Mouse (Mus musculus): Measurements from ENCODE around the gene Rnf225. TPM values are rescaled to one million over a fixed set of nuclear protein-coding genes. Genes with fewer than 3 reads are reported as not detected.

The Rnf225 gene
- polyA plus RNA-seq, 1 experiment from 2014 or later, result 0.45 TPM

DNA sequence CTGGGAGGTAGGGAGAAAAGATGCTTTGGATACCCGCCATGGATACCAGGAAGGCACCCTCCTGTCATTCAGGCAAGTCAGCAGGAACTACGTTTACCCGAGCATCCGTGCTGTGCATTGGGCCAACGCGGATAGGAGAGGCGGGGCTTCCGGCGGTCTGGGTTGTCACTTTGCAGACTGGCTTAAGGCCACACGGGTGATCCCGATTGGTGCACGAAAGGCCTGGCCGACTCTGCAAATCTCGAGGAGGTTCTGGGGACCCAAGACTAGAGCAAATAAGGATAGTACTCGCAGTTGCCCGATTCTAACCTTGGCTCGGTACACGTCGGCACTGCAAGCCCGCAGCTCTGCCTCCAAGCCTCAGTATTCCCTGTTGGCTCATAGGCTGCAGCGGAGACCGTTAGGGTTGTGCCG lies 38.5 kb downstream of the Rnf225 start, which contains the start of gene Zfp324:
Gene Zfp324, plus strand, starts transcription at position 161 of the 414 bp plus-strand sequence.
- under 1% methylated on average over 23 of the region's 23 CpGs for WGBS
- Histone ChIP-seq H3K4me3 (ENCODE audit: low read depth, low read length) (peak within 1 kb of the TSS; percentile 89), H3K4me1 (replicated peaks; ENCODE audit: control insufficient read depth, insufficient read depth, low read length) (peaks cover 14% of the 10 kb centered on the region), H3K36me3 (ENCODE audit: control insufficient read depth, insufficient read depth, low read length) (peaks cover 22% of the 10 kb centered on the region), H3K27me3 (replicated peaks; ENCODE audit: control insufficient read depth, insufficient read depth, low read length) (no peaks in the 10 kb centered on the region), H3K9ac (ENCODE audit: low read length) (peak within 1 kb of the TSS; percentile 89), H3K9me3 (ENCODE audit: control insufficient read depth, low read length) (no peaks in the 10 kb centered on the region), H3K4me2 (ENCODE audit: low read length) (peak within 1 kb of the TSS; percentile 86), H3K27ac (ENCODE audit: low read depth) (peak within 1 kb of the TSS; percentile 85)
- DNase-seq (ENCODE audit: low spot score) (no peak), ATAC-seq (replicated peaks; ENCODE audit: low FRiP score, low TSS enrichment, low read depth) (peak; percentile 92)

DNA sequence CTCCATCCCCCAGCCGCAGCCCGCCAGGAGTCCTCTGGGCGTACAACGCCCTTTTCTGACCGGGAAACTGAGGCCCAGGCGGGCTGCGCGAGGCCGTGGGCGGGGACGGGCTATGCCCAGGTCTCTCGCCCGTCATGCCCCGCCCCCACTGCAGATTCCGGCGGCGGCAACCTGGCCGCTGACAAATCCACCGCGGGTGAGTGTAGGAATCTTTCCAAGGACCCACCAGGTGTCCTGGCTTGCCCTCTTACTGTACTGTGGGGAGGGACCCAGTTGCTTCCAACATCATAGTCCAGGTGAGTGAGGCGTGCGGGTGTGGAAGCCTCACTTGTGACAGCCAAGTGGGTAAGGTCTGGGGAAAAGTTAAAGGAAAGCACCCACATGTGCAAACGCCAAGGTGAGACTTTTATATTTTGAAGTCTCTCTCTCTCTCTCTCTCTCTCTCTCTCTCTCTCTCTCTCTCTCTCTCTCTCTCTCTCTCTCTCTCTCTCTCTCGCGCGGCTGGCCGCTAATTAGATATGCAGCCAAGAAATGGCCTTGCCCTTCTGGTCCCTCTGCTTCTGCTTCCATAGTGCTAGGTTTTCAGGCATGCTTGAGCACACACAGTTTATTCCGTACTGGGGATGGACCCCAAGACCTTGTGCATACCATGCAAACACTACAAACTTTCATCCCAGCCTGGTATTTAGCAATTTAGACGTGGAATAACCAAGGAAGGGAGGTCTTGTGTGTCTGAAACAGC lies 39.1 kb downstream of the Rnf225 start:
- H3K9ac ChIP-seq (ENCODE audit: low read length), result peak overlapping the region; percentile 89
- WGBS, result under 1% methylated on average over 25 of the region's 29 CpGs

DNA sequence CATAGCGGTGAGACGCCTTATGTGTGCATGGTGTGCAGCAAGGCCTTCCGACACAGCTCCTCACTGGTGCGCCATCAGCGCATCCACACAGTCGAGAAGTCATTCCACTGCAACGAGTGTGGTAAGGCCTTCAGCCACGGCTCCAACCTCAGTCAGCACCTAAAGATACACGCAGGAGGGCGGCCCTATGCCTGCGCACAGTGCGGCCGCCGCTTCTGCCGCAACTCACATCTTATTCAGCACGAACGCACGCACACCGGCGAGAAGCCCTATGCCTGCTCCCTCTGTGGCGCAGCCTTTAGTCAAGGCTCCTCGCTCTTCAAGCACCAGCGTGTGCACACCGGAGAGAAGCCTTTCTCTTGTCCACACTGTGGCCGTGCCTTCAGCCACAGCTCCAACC lies 43.7 kb downstream of the Rnf225 start:
- WGBS, result 95% methylated on average over 25 of the region's 25 CpGs

More for the DNA sequence above, 39.1 kb downstream of the Rnf225 start:
- Histone ChIP-seq H3K27me3 (replicated peaks; ENCODE audit: control insufficient read depth, insufficient read depth, low read length) (no peaks in the 10 kb centered on the region), H3K27ac (ENCODE audit: low read depth) (peak overlapping the region; percentile 85), H3K4me3 (ENCODE audit: low read depth, low read length) (peak overlapping the region; percentile 89), H3K4me2 (ENCODE audit: low read length) (peak overlapping the region; percentile 86), H3K36me3 (ENCODE audit: control insufficient read depth, insufficient read depth, low read length) (peaks cover 27% of the 10 kb centered on the region), H3K9me3 (ENCODE audit: control insufficient read depth, low read length) (no peaks in the 10 kb centered on the region), H3K4me1 (replicated peaks; ENCODE audit: control insufficient read depth, insufficient read depth, low read length) (peaks cover 14% of the 10 kb centered on the region)
- ATAC-seq (replicated peaks; ENCODE audit: low FRiP score, low TSS enrichment, low read depth) (peak; percentile 80), DNase-seq (ENCODE audit: low spot score) (peak; percentile 81)

DNA sequence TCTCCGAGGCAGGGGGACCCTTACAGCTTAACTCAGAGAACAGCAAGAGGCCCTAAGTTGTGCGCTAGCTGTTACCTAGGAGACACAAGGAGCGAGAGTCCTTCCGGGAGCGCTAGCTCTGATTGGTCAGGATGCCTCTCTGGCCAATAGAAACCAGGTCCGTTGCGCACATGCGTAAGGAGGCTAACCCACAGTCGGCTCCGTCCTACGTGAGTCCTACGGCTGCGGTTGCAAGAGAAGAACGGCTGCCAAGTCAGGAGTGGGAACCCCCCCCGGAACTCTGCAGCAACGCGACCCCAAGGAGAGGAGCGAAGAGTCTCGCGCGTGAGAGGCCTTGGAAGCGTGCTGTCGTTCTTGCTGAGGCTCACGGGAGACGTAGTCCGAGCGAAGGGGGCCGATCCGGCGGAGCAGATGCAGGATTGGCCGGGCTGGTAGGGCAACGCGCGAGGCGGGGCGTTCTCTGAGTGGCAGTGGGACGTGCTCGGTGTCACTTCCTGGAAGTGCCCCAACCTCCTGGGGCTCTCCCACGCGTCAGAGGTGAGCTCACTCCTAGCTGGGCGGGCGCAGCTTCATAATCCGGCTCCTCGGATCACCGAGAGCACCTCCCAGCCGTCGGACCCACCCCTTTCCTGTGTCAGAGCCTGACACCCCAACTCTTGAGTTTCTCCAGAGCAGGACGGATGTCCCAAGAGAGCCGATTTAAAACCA lies 50.6 kb downstream of the Rnf225 start, which contains the start of gene Zfp446:
Gene Zfp446, plus strand, starts transcription at position 167 of the 708 bp plus-strand sequence.
- peak within 1 kb of the TSS; percentile 70 for H3K9ac ChIP-seq (ENCODE audit: low read length)
- DNase-seq (ENCODE audit: low spot score) (peak; percentile 99), ATAC-seq (replicated peaks; ENCODE audit: low FRiP score, low TSS enrichment, low read depth) (peak; percentile 99)
- H3K27ac ChIP-seq (ENCODE audit: low read depth), result peak within 1 kb of the TSS; percentile 95
- H3K27me3 ChIP-seq (replicated peaks; ENCODE audit: control insufficient read depth, insufficient read depth, low read length), result no peaks in the 10 kb centered on the region
- H3K9me3 ChIP-seq (ENCODE audit: control insufficient read depth, low read length), result no peaks in the 10 kb centered on the region
- H3K36me3 ChIP-seq (ENCODE audit: control insufficient read depth, insufficient read depth, low read length), result peaks cover 10% of the 10 kb centered on the region
- under 1% methylated on average over 49 of the region's 49 CpGs for WGBS
- peaks cover 16% of the 10 kb centered on the region; the same call in 1 of the 2 replicates for H3K4me1 ChIP-seq (replicated peaks; ENCODE audit: control insufficient read depth, insufficient read depth, low read length)
- peak within 1 kb of the TSS; percentile 73 for H3K4me3 ChIP-seq (ENCODE audit: low read depth, low read length)
- H3K4me2 ChIP-seq (ENCODE audit: low read length), result peak within 1 kb of the TSS; percentile 60

More for the DNA sequence above, 43.7 kb downstream of the Rnf225 start:
- H3K36me3 ChIP-seq (ENCODE audit: control insufficient read depth, insufficient read depth, low read length), result peaks cover 40% of the 10 kb centered on the region
- no peaks in the 10 kb centered on the region for H3K9me3 ChIP-seq (ENCODE audit: control insufficient read depth, low read length)
- DNase-seq (ENCODE audit: low spot score) (no peak), ATAC-seq (replicated peaks; ENCODE audit: low FRiP score, low TSS enrichment, low read depth) (no peak)
- H3K4me3 ChIP-seq (ENCODE audit: low read depth, low read length), result no peak overlapping the region
- H3K9ac ChIP-seq (ENCODE audit: low read length), result no peak overlapping the region
- no peak overlapping the region for H3K4me2 ChIP-seq (ENCODE audit: low read length)
- H3K4me1 ChIP-seq (replicated peaks; ENCODE audit: control insufficient read depth, insufficient read depth, low read length), result peaks cover 9% of the 10 kb centered on the region
- H3K27me3 ChIP-seq (replicated peaks; ENCODE audit: control insufficient read depth, insufficient read depth, low read length), result no peaks in the 10 kb centered on the region
- H3K27ac ChIP-seq (ENCODE audit: low read depth), result no peak overlapping the region

DNA sequence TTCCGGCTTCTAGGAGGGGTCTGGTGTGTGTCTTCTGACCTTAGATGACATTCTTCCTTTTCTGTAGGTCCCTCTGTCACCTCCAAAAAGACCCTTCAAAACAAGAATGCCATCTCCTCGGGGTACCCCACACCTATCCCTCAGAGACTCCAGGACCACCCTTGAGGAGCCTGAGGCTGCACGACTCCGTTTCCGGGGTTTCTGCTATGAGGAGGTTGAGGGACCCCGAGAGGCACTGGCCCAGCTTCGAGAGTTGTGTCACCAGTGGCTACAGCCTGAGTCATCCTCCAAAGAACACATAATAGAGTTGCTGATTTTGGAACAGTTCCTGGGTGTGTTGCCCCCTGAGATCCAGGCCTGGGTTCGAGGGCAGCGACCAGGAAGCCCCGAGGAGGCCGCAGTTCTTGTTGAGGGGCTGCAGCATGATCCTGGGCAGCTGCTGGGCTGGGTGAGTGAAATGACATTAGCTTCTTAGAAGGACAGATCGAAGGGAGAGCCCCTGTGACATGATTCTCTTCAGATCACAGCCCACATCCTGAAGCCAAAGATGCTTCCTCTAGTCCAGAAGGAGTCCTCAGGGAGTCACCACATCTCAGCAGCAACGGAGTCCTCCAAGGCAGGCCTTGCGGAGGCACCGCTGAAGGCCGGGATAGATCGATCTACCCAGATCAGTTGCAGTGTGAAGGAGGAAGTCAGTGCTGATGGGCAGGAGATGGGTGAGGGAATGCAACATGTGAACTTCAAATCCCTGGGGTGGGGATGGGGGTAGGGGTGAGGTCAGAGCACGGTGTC lies 51.9 kb downstream of the Rnf225 start:
- no peaks in the 10 kb centered on the region for H3K27me3 ChIP-seq (replicated peaks; ENCODE audit: control insufficient read depth, insufficient read depth, low read length)
- peak overlapping the region; percentile 95; the same call in 1 of the 2 replicates for H3K27ac ChIP-seq (ENCODE audit: low read depth)
- H3K36me3 ChIP-seq (ENCODE audit: control insufficient read depth, insufficient read depth, low read length), result peaks cover 10% of the 10 kb centered on the region
- DNase-seq (ENCODE audit: low spot score) (no peak), ATAC-seq (replicated peaks; ENCODE audit: low FRiP score, low TSS enrichment, low read depth) (no peak)
- H3K9me3 ChIP-seq (ENCODE audit: control insufficient read depth, low read length), result no peaks in the 10 kb centered on the region
- H3K4me3 ChIP-seq (ENCODE audit: low read depth, low read length), result no peak overlapping the region
- 78% methylated on average over 18 of the region's 18 CpGs for WGBS
- peak overlapping the region; percentile 70; the same call in 1 of the 2 replicates for H3K9ac ChIP-seq (ENCODE audit: low read length)
- H3K4me1 ChIP-seq (replicated peaks; ENCODE audit: control insufficient read depth, insufficient read depth, low read length), result peaks cover 16% of the 10 kb centered on the region; the same call in 1 of the 2 replicates
- peak overlapping the region; percentile 60 for H3K4me2 ChIP-seq (ENCODE audit: low read length)

DNA sequence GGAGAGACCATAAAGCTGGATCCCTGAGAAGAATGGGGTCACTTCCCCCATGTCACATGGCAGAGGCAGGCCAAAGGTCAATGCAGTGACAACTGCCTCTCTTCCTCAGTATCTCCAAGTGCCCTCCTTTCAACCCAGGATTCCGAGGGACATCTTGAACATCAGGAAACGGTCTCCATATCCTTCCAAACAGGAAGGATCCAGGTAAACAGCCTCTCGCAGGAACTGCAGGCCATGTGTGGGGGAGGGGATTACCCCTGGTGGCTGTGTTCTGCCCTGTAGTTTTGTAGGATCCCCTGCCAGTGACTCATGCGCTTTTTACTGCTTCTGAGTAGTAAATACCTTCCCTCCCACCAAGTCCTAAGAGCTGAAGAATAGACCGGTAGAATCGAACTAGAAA lies 52.6 kb downstream of the Rnf225 start:
- ATAC-seq (replicated peaks; ENCODE audit: low FRiP score, low TSS enrichment, low read depth), result no peak
- H3K27ac ChIP-seq (ENCODE audit: low read depth), result no peak overlapping the region

DNA sequence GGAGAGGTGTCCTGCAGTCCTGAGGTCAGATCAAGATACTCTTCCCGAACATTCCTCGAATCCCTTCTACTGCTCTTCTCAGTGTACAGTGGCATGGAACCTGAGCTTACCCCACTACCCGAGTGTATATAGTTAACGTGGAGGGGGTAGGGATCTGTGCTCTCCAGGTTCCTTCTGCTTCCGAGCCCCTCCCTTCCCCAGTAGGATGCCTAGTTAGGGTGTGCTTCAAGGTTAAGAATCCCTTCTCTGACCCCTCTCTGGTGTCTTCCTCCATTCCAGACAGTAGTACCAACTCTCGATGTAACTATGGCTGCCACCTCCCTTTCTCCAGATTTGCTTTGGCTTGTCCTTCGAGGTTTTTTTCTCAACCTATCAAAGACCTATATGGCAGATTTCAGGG lies 53.1 kb downstream of the Rnf225 start:
- H3K4me1 ChIP-seq (replicated peaks; ENCODE audit: control insufficient read depth, insufficient read depth, low read length), result peaks cover 16% of the 10 kb centered on the region; the same call in 1 of the 2 replicates
- H3K4me2 ChIP-seq (ENCODE audit: low read length), result no peak overlapping the region
- no peaks in the 10 kb centered on the region for H3K9me3 ChIP-seq (ENCODE audit: control insufficient read depth, low read length)
- DNase-seq (ENCODE audit: low spot score), result no peak
- H3K4me3 ChIP-seq (ENCODE audit: low read depth, low read length), result no peak overlapping the region
- H3K9ac ChIP-seq (ENCODE audit: low read length), result no peak overlapping the region
- H3K27me3 ChIP-seq (replicated peaks; ENCODE audit: control insufficient read depth, insufficient read depth, low read length), result no peaks in the 10 kb centered on the region
- WGBS, result 79% methylated on average over 7 of the region's 7 CpGs
- peaks cover 10% of the 10 kb centered on the region for H3K36me3 ChIP-seq (ENCODE audit: control insufficient read depth, insufficient read depth, low read length)
- no peak for ATAC-seq (replicated peaks; ENCODE audit: low FRiP score, low TSS enrichment, low read depth)
- no peak overlapping the region for H3K27ac ChIP-seq (ENCODE audit: low read depth)

More for the DNA sequence above, 52.6 kb downstream of the Rnf225 start:
- H3K9ac ChIP-seq (ENCODE audit: low read length), result no peak overlapping the region
- H3K9me3 ChIP-seq (ENCODE audit: control insufficient read depth, low read length), result no peaks in the 10 kb centered on the region
- H3K4me1 ChIP-seq (replicated peaks; ENCODE audit: control insufficient read depth, insufficient read depth, low read length), result peaks cover 16% of the 10 kb centered on the region; the same call in 1 of the 2 replicates
- H3K4me2 ChIP-seq (ENCODE audit: low read length), result no peak overlapping the region
- no peaks in the 10 kb centered on the region for H3K27me3 ChIP-seq (replicated peaks; ENCODE audit: control insufficient read depth, insufficient read depth, low read length)
- no peak overlapping the region for H3K4me3 ChIP-seq (ENCODE audit: low read depth, low read length)
- H3K36me3 ChIP-seq (ENCODE audit: control insufficient read depth, insufficient read depth, low read length), result peaks cover 10% of the 10 kb centered on the region
- WGBS, result 37% methylated on average over 6 of the region's 6 CpGs
- no peak for DNase-seq (ENCODE audit: low spot score)

Data from intestine, embryonic 14.5 days (tissue).